Mouse (Mus musculus): ENCODE results near the gene Magi3. TPM values are rescaled to one million over a fixed set of nuclear protein-coding genes. Genes with fewer than 3 reads are reported as not detected.

Magi3 gene
- polyA plus RNA-seq, 1 experiment = 8.6 TPM

- whole genome bisulfite sequencing = 91% methylated on average over 1 of the region's 1 CpGs
- H3K4me1 ChIP-seq (replicated peaks; ENCODE audit: control insufficient read depth, insufficient read depth, low read length) = no peaks in the 10 kb centered on the region
These were observed 96.3 kb downstream of the Magi3 start for GRCm38 (mm10) chr3:104123846-104124245.

GRCm38 (mm10) chr3:104109478-104109877 is 110.7 kb downstream of the Magi3 start:
- DNase-seq = no peak
- H3K4me1 ChIP-seq (replicated peaks; ENCODE audit: control insufficient read depth, insufficient read depth, low read length) = no peaks in the 10 kb centered on the region
- no peaks in the 10 kb centered on the region for H3K36me3 ChIP-seq (ENCODE audit: control insufficient read depth, insufficient read depth, low read length)
- H3K27ac ChIP-seq (ENCODE audit: control insufficient read depth, insufficient read depth, low read length) = no peak overlapping the region
- 98% methylated on average over 3 of the region's 3 CpGs for WGBS
- TF ChIP-seq POLR2A (IDR thresholded peaks at IDR 0.05; ENCODE audit: control insufficient read depth, extremely low read depth, insufficient read depth, low read length, poor library complexity) (no peak), CTCF (IDR thresholded peaks at IDR 0.05; ENCODE audit: borderline replicate concordance, control insufficient read depth, extremely low read depth, insufficient read depth, low read length, poor library complexity) (no peak)
- H3K4me3 ChIP-seq (ENCODE audit: control insufficient read depth, insufficient read depth, low read length) = no peak overlapping the region
- H3K27me3 ChIP-seq (ENCODE audit: control insufficient read depth, insufficient read depth, low read length) = no peaks in the 10 kb centered on the region

More at GRCm38 (mm10) chr3:104123846-104124245, 96.3 kb downstream of the Magi3 start:
- Histone ChIP-seq H3K27ac (ENCODE audit: control insufficient read depth, insufficient read depth, low read length) (no peak overlapping the region), H3K36me3 (ENCODE audit: control insufficient read depth, insufficient read depth, low read length) (no peaks in the 10 kb centered on the region), H3K27me3 (ENCODE audit: control insufficient read depth, insufficient read depth, low read length) (no peaks in the 10 kb centered on the region), H3K4me3 (ENCODE audit: control insufficient read depth, insufficient read depth, low read length) (no peak overlapping the region)
- TF ChIP-seq CTCF (IDR thresholded peaks at IDR 0.05; ENCODE audit: borderline replicate concordance, control insufficient read depth, extremely low read depth, insufficient read depth, low read length, poor library complexity) (no peak), POLR2A (IDR thresholded peaks at IDR 0.05; ENCODE audit: control insufficient read depth, extremely low read depth, insufficient read depth, low read length, poor library complexity) (no peak)
- DNase-seq = no peak

- Histone ChIP-seq H3K27ac (ENCODE audit: control insufficient read depth, insufficient read depth, low read length) (no peak overlapping the region), H3K36me3 (ENCODE audit: control insufficient read depth, insufficient read depth, low read length) (no peaks in the 10 kb centered on the region; the same call in 1 of the 2 replicates), H3K4me1 (replicated peaks; ENCODE audit: control insufficient read depth, insufficient read depth, low read length) (no peaks in the 10 kb centered on the region), H3K4me3 (ENCODE audit: control insufficient read depth, insufficient read depth, low read length) (no peak overlapping the region), H3K27me3 (ENCODE audit: control insufficient read depth, insufficient read depth, low read length) (no peaks in the 10 kb centered on the region)
- peak; percentile 66 for DNase-seq
- 67% methylated on average over 1 of the region's 1 CpGs for WGBS
- no peak for TF ChIP-seq CTCF (IDR thresholded peaks at IDR 0.05; ENCODE audit: borderline replicate concordance, control insufficient read depth, extremely low read depth, insufficient read depth, low read length, poor library complexity)
These were observed 115.2 kb downstream of the Magi3 start for GRCm38 (mm10) chr3:104104942-104105341.

- Histone ChIP-seq H3K27me3 (ENCODE audit: control insufficient read depth, insufficient read depth, low read length) (no peaks in the 10 kb centered on the region), H3K36me3 (ENCODE audit: control insufficient read depth, insufficient read depth, low read length) (no peaks in the 10 kb centered on the region; the same call in 1 of the 2 replicates), H3K27ac (ENCODE audit: control insufficient read depth, insufficient read depth, low read length) (no peak overlapping the region), H3K4me3 (ENCODE audit: control insufficient read depth, insufficient read depth, low read length) (no peak overlapping the region), H3K4me1 (replicated peaks; ENCODE audit: control insufficient read depth, insufficient read depth, low read length) (no peaks in the 10 kb centered on the region)
- WGBS = 96% methylated on average over 3 of the region's 3 CpGs
- TF ChIP-seq POLR2A (IDR thresholded peaks at IDR 0.05; ENCODE audit: control insufficient read depth, extremely low read depth, insufficient read depth, low read length, poor library complexity) (no peak), CTCF (IDR thresholded peaks at IDR 0.05; ENCODE audit: borderline replicate concordance, control insufficient read depth, extremely low read depth, insufficient read depth, low read length, poor library complexity) (no peak)
- DNase-seq = no peak
These were observed 118.5 kb downstream of the Magi3 start for GRCm38 (mm10) chr3:104101721-104102120.

DNA sequence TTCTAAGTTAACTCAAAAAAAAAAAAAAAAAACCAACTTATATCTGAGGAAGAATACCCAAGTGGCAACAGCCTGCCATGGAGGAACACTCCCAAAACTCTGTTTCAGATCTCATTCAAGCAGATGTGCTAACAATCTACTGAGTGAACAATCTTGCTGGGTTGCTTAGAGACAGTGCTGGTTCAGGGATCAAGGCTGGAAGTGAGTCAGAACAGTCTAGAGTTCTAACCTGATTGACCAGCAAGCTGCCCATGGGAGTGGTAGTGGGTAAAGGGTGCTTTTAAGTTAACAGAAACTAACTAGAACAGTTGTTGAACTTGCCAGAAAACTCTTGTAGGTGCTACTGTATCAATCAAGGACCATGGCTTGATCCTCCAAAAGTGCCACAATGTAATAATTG is 118.9 kb downstream of the Magi3 start:
- no peak for TF ChIP-seq CTCF (IDR thresholded peaks at IDR 0.05; ENCODE audit: borderline replicate concordance, control insufficient read depth, extremely low read depth, insufficient read depth, low read length, poor library complexity)
- TF ChIP-seq POLR2A (IDR thresholded peaks at IDR 0.05; ENCODE audit: control insufficient read depth, extremely low read depth, insufficient read depth, low read length, poor library complexity) = no peak
- H3K36me3 ChIP-seq (ENCODE audit: control insufficient read depth, insufficient read depth, low read length) = no peaks in the 10 kb centered on the region; the same call in 1 of the 2 replicates
- no peak overlapping the region for H3K4me3 ChIP-seq (ENCODE audit: control insufficient read depth, insufficient read depth, low read length)
- DNase-seq = no peak
- H3K27ac ChIP-seq (ENCODE audit: control insufficient read depth, insufficient read depth, low read length) = no peak overlapping the region
- no peaks in the 10 kb centered on the region for H3K4me1 ChIP-seq (replicated peaks; ENCODE audit: control insufficient read depth, insufficient read depth, low read length)
- H3K27me3 ChIP-seq (ENCODE audit: control insufficient read depth, insufficient read depth, low read length) = no peaks in the 10 kb centered on the region

DNA sequence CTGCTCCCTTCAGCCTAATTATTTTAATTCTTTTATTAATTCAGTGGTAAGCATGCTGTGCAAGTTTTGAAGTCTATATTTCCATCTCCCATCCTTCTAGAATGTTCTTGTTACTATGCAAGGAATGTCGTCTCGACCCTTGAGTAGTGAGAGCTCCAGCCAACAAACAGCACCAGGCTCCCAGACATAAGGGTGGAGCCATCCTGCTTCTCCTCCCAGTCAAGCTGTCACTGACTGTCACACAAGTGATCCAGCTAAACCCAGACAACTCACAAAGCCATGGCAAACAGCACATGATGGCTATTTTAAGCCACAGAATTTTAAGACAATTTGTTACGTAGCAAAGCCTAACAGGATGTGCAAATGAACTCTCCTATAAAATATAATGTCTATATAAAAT is 124.2 kb downstream of the Magi3 start:
- Histone ChIP-seq H3K27me3 (ENCODE audit: control insufficient read depth, insufficient read depth, low read length) (no peaks in the 10 kb centered on the region), H3K27ac (ENCODE audit: control insufficient read depth, insufficient read depth, low read length) (no peak overlapping the region), H3K36me3 (ENCODE audit: control insufficient read depth, insufficient read depth, low read length) (peaks cover 6% of the 10 kb centered on the region; the same call in 1 of the 2 replicates), H3K4me3 (ENCODE audit: control insufficient read depth, insufficient read depth, low read length) (no peak overlapping the region), H3K4me1 (replicated peaks; ENCODE audit: control insufficient read depth, insufficient read depth, low read length) (no peaks in the 10 kb centered on the region)
- WGBS = 90% methylated on average over 3 of the region's 3 CpGs
- no peak for DNase-seq
- TF ChIP-seq POLR2A (IDR thresholded peaks at IDR 0.05; ENCODE audit: control insufficient read depth, extremely low read depth, insufficient read depth, low read length, poor library complexity) (no peak), CTCF (IDR thresholded peaks at IDR 0.05; ENCODE audit: borderline replicate concordance, control insufficient read depth, extremely low read depth, insufficient read depth, low read length, poor library complexity) (no peak)

GRCm38 (mm10) chr3:104094646-104095045 is 125.5 kb downstream of the Magi3 start:
- H3K4me3 ChIP-seq (ENCODE audit: control insufficient read depth, insufficient read depth, low read length) = no peak overlapping the region
- no peak for DNase-seq
- 100% methylated on average over 1 of the region's 1 CpGs for WGBS
- H3K36me3 ChIP-seq (ENCODE audit: control insufficient read depth, insufficient read depth, low read length) = peaks cover 6% of the 10 kb centered on the region; the same call in 1 of the 2 replicates
- TF ChIP-seq POLR2A (IDR thresholded peaks at IDR 0.05; ENCODE audit: control insufficient read depth, extremely low read depth, insufficient read depth, low read length, poor library complexity) = no peak
- no peak for TF ChIP-seq CTCF (IDR thresholded peaks at IDR 0.05; ENCODE audit: borderline replicate concordance, control insufficient read depth, extremely low read depth, insufficient read depth, low read length, poor library complexity)
- no peak overlapping the region for H3K27ac ChIP-seq (ENCODE audit: control insufficient read depth, insufficient read depth, low read length)
- no peaks in the 10 kb centered on the region for H3K27me3 ChIP-seq (ENCODE audit: control insufficient read depth, insufficient read depth, low read length)
- H3K4me1 ChIP-seq (replicated peaks; ENCODE audit: control insufficient read depth, insufficient read depth, low read length) = no peaks in the 10 kb centered on the region

Measured in thymus, adult 2 months (tissue).